ENCODE assay signal across 20 mouse cellular contexts in the genomic region with DNA sequence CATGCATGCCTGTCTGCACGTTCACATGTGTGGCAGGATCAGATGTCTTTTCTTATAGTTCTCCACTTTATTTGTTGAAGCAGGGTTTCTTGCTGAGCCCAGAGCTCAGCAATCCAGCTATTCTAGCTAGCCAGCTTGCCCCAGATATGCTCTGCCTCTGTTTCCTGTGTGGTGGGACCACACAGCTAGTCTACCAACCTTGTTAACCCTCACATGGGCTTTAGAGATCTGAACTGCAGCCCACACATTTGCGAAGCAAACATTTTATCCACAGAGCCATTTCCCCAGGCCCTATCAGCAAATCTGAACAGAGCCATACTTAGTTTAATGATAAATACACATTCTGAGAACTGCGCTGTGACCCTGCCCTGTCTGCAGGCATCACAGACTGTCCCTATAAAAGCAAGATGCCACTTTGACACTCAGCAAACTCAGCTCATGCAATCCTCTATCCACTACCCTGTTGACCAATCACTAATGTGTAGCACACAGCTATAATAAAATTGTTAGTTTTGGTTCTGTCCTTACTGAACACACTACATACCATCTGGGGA.
DNase-seq lines count a peak whose midpoint lies in the region; ATAC-seq and TF ChIP-seq lines count a peak whose summit lies in the region.
"Had no signal": no experiment of that assay in that cellular context is flagged by ENCODE, and none has a peak within 500 bp of the region (broad histone marks: within the 10 kb centered on the region; RNA-seq: fewer than 3 reads in every experiment).

No protein-coding gene starts in this region.

- H3K27ac ChIP-seq in heart, postnatal 0 days (ENCODE audit: low read depth) = peak overlapping the region; percentile 46
- H3K27ac ChIP-seq in thymus, adult 2 months (ENCODE audit: control insufficient read depth, insufficient read depth, low read length) = no peak overlapping the region
- no peak overlapping the region for H3K27ac ChIP-seq in liver, embryonic 14.5 days
- no peak overlapping the region for H3K27ac ChIP-seq in cerebellum, adult 2 months (ENCODE audit: insufficient read depth, low read length)
- H3K27ac ChIP-seq: embryonic facial prominence, embryonic 13.5 days; forebrain, embryonic 13.5 days; layer of hippocampus, adult 2 months; left cerebral cortex, adult 2 months; limb, embryonic 13.5 days; midbrain, embryonic 10.5 days had no signal

- no peak for TF ChIP-seq EP300 in heart, postnatal 0 days (IDR thresholded peaks at IDR 0.05; ENCODE audit: low read depth)
- TF ChIP-seq EP300 in liver, embryonic 14.5 days (IDR thresholded peaks at IDR 0.05; ENCODE audit: low read depth) = no peak

- no peak for DNase-seq in heart, postnatal 0 days (ENCODE audit: low spot score)
- no peak for DNase-seq in heart, adult 18-20 months
- DNase-seq in thymus, adult 2 months = peak; percentile 48
- no peak for DNase-seq in thymus, adult 18-20 months
- DNase-seq in liver, embryonic 14.5 days (ENCODE audit: low read depth in 3 of 3, low spot score in 3 of 3) = peak in 1 of 3 experiments; percentile 14
- peak; percentile 52 for DNase-seq in thymus, postnatal 4 days
- DNase-seq in cerebellum, adult 2 months = no peak
- DNase-seq: adrenal gland, postnatal 36 days; kidney, adult 8-10 months; lung, postnatal 10 days had no signal

- no peaks in the 10 kb centered on the region for H3K27me3 ChIP-seq in heart, postnatal 0 days (ENCODE audit: control insufficient read depth, insufficient read depth, low read length)
- no peaks in the 10 kb centered on the region for H3K27me3 ChIP-seq in thymus, adult 2 months (ENCODE audit: control insufficient read depth, insufficient read depth, low read length)
- no peaks in the 10 kb centered on the region for H3K27me3 ChIP-seq in liver, embryonic 14.5 days (ENCODE audit: control insufficient read depth, insufficient read depth, low read length)
- H3K27me3 ChIP-seq in cerebellum, adult 2 months (ENCODE audit: control insufficient read depth, insufficient read depth, low read length) = no peaks in the 10 kb centered on the region
- H3K27me3 ChIP-seq: embryonic facial prominence, embryonic 13.5 days; forebrain, embryonic 13.5 days; limb, embryonic 13.5 days had no signal

- H3K36me3 ChIP-seq in heart, postnatal 0 days (replicated peaks; ENCODE audit: control insufficient read depth, insufficient read depth, low read length) = no peaks in the 10 kb centered on the region
- no peaks in the 10 kb centered on the region for H3K36me3 ChIP-seq in thymus, adult 2 months (ENCODE audit: control insufficient read depth, insufficient read depth, low read length)
- H3K36me3 ChIP-seq in liver, embryonic 14.5 days (replicated peaks; ENCODE audit: control insufficient read depth, insufficient read depth, low read depth) = no peaks in the 10 kb centered on the region
- H3K36me3 ChIP-seq: embryonic facial prominence, embryonic 13.5 days; G1E; limb, embryonic 13.5 days; midbrain, embryonic 10.5 days had no signal

- no peak for ATAC-seq in heart, postnatal 0 days (ENCODE audit: insufficient read depth, low read depth)
- ATAC-seq in liver, embryonic 14.5 days (ENCODE audit: insufficient read depth) = peak; percentile 45; the same call in 1 of the 2 replicates
- no peak for ATAC-seq in granulocyte monocyte progenitor cell, adult 5-6 weeks (replicated peaks; ENCODE audit: poor library complexity, severe bottlenecking)
- ATAC-seq: forebrain, embryonic 13.5 days; hindbrain, embryonic 16.5 days had no signal

- H3K4me3 ChIP-seq in heart, postnatal 0 days (ENCODE audit: low read depth, low read length) = no peak overlapping the region
- no peak overlapping the region for H3K4me3 ChIP-seq in thymus, adult 2 months (ENCODE audit: control insufficient read depth, insufficient read depth, low read length)
- no peak overlapping the region for H3K4me3 ChIP-seq in liver, embryonic 14.5 days (ENCODE audit: insufficient read depth in 1 of 2, low read depth in 2 of 2, low read length in 2 of 2)
- no peak overlapping the region for H3K4me3 ChIP-seq in cerebellum, adult 2 months (replicated peaks; ENCODE audit: insufficient read depth, low read depth, low read length)
- H3K4me3 ChIP-seq: embryonic facial prominence, embryonic 13.5 days; forebrain, embryonic 13.5 days; layer of hippocampus, adult 2 months; left cerebral cortex, adult 2 months; limb, embryonic 13.5 days; midbrain, embryonic 10.5 days; myocyte had no signal

- WGBS in heart, postnatal 0 days = 72% methylated on average over 3 of the region's 3 CpGs
- 26% methylated on average over 3 of the region's 3 CpGs for WGBS in thymus, adult 2 months
- 22% methylated on average over 3 of the region's 3 CpGs for WGBS in liver, embryonic 14.5 days (ENCODE audit: insufficient replicate concordance)
- WGBS in cerebellum, adult 2 months = 95% methylated on average over 3 of the region's 3 CpGs

- no peaks in the 10 kb centered on the region for H3K9me3 ChIP-seq in heart, postnatal 0 days (replicated peaks; ENCODE audit: control insufficient read depth, low read length)
- no peaks in the 10 kb centered on the region for H3K9me3 ChIP-seq in liver, embryonic 14.5 days (ENCODE audit: control insufficient read depth, low read length)
- H3K9me3 ChIP-seq: embryonic facial prominence, embryonic 13.5 days; forebrain, embryonic 13.5 days; limb, embryonic 13.5 days; midbrain, embryonic 10.5 days had no signal

- H3K9ac ChIP-seq in heart, postnatal 0 days (replicated peaks; ENCODE audit: low read depth, low read length) = no peak overlapping the region
- H3K9ac ChIP-seq in liver, embryonic 14.5 days (replicated peaks) = no peak overlapping the region
- H3K9ac ChIP-seq: embryonic facial prominence, embryonic 13.5 days; forebrain, embryonic 13.5 days; limb, embryonic 13.5 days had no signal

- no peak overlapping the region for H3K4me2 ChIP-seq in heart, postnatal 0 days (ENCODE audit: low read depth, low read length)
- no peak overlapping the region for H3K4me2 ChIP-seq in liver, embryonic 14.5 days (ENCODE audit: low read depth)
- H3K4me2 ChIP-seq: embryonic facial prominence, embryonic 13.5 days; forebrain, embryonic 13.5 days; limb, embryonic 13.5 days had no signal

- peaks cover 39% of the 10 kb centered on the region for H3K4me1 ChIP-seq in heart, postnatal 0 days (ENCODE audit: control insufficient read depth, insufficient read depth)
- H3K4me1 ChIP-seq in thymus, adult 2 months (replicated peaks; ENCODE audit: control insufficient read depth, insufficient read depth, low read length) = peaks cover 21% of the 10 kb centered on the region
- H3K4me1 ChIP-seq in liver, embryonic 14.5 days (replicated peaks; ENCODE audit: control insufficient read depth in 2 of 2, insufficient read depth in 2 of 2, low read length in 1 of 2) = peaks cover 0 to 17% of the 10 kb centered on the region in 2 experiments; a peak in 3 of 4 replicates
- H3K4me1 ChIP-seq in cerebellum, adult 2 months (ENCODE audit: control insufficient read depth, insufficient read depth, low read length) = no peaks in the 10 kb centered on the region

- TF ChIP-seq POLR2A in thymus, adult 2 months (IDR thresholded peaks at IDR 0.05; ENCODE audit: control insufficient read depth, extremely low read depth, insufficient read depth, low read length, poor library complexity) = no peak
- no peak for TF ChIP-seq POLR2A in cerebellum, adult 2 months (IDR thresholded peaks at IDR 0.05; ENCODE audit: borderline replicate concordance, insufficient read depth, low read length)

- no peak for TF ChIP-seq CTCF in heart, postnatal 0 days (IDR thresholded peaks at IDR 0.05; ENCODE audit: low read depth)
- no peak for TF ChIP-seq CTCF in thymus, adult 2 months (IDR thresholded peaks at IDR 0.05; ENCODE audit: borderline replicate concordance, control insufficient read depth, extremely low read depth, insufficient read depth, low read length, poor library complexity)
- TF ChIP-seq CTCF in liver, embryonic 14.5 days (IDR thresholded peaks at IDR 0.05; ENCODE audit: low read depth) = no peak
- no peak for TF ChIP-seq CTCF in cerebellum, adult 2 months (IDR thresholded peaks at IDR 0.05; ENCODE audit: borderline replicate concordance, insufficient read depth, low read depth, low read length)

Comparison
In these comparisons a context has a peak if more than half of its experiments do, and no peak if none do; other contexts are left out.
1. DNase-seq: peak in thymus, adult 2 months (single experiment) and thymus, postnatal 4 days (single experiment); none in heart, postnatal 0 days (single experiment), heart, adult 18-20 months (0 of 2), thymus, adult 18-20 months (0 of 2) and cerebellum, adult 2 months (0 of 2).